Mouse (Mus musculus): Measurements from ENCODE around the gene Srrm1.

Srrm1 gene

DNA sequence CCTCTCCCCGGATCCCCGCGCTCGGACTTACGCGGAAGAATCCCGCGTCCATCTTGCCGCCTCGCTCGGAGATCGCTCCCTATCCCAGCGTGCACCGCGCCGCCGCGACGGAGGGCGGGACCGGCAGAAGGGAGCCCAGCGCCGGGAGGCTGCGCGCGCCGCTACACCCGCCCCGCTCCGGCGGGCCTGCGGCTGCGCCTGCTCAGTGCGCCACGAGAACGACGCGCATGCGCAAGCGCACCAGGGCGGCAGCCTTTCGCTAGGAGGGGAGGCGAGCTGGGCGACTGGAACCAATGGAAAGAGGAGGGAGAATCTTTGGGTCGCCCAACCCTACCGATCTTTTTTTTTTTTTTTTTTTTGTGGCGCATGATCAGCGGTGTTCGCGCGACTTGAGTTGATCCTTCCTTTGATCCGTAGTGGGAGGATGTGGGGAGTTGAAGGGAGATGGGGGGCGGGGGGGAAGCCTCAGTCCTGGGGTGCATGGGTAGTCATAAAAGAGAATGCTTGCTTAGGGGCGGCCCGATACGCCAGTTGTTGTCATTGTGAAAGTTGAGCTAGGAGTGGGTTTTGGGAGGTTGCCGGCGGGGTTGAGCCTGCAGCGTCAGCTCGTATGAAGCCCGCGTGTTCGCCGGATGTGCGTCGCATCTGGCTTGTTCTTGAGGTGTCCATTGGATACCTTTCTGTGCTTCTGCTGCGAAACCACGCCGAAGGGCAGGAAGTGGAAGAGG is at the start of gene Srrm1:
TSS of gene Srrm1 (minus strand) at position 256 of the 728 bp plus-strand sequence.
- DNase-seq (ENCODE audit: low read depth in 2 of 2, low spot score in 2 of 2), result peak; percentile 97 to 99

- no peak for DNase-seq (ENCODE audit: low read depth in 2 of 2, low spot score in 2 of 2)
Observed at GRCm38 (mm10) chr4:135401881-135402280, 48.8 kb upstream of the Srrm1 start.

- no peak for DNase-seq (ENCODE audit: low read depth in 2 of 2, low spot score in 2 of 2)
Observed at GRCm38 (mm10) chr4:135397991-135398390, 44.9 kb upstream of the Srrm1 start, which contains the start of gene Ncmap. Ncmap (minus strand) TSS chr4:135398227.

DNA sequence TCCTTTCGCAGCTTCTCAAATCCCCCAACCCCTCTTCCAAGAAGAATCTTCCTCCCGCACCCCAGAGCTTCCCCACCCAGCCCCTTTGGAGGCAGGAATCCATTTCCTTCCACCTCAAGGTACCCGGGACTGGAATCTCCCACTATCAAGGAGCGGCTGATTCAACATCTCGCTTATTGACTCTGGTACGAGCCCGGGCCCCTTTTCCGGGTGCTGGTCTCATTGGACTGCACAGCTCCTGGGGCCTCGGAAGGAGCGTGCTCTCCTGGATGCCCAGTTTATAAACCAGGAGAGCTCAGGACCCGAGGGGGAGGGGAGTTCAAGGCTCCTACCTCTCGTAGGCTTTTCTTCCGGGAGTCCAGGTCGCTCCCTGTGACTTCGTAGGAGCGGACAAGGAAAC is 44.4 kb upstream of the Srrm1 start:
- DNase-seq (ENCODE audit: low read depth in 2 of 2, low spot score in 2 of 2), result no peak

DNA sequence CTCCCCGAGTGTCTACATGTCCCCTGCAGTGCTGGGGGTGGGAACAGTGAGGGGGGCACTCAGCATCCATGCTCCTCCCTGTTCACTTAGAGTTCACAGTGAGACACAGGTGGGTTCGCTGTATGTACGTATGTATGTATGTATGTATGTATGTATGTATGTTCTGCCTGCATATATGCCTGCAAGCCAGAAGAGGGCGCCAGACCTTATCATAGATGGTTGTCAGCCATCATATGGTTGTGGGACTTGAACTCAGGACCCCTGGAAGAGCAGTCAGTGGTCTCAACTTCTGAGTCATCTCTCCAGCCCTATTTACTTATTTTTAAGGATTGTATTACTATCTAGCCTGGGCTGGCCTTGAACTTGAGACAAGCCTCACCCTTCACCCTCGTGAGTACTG is 43.2 kb upstream of the Srrm1 start:
- DNase-seq (ENCODE audit: low read depth in 2 of 2, low spot score in 2 of 2), result no peak

GRCm38 (mm10) chr4:135395375-135395774 is 42.3 kb upstream of the Srrm1 start:
- no peak for DNase-seq (ENCODE audit: low read depth in 2 of 2, low spot score in 2 of 2)

GRCm38 (mm10) chr4:135394666-135395065 is 41.5 kb upstream of the Srrm1 start:
- no peak for DNase-seq (ENCODE audit: low read depth in 2 of 2, low spot score in 2 of 2)

GRCm38 (mm10) chr4:135393381-135393780 is 40.3 kb upstream of the Srrm1 start:
- no peak for DNase-seq (ENCODE audit: low read depth in 2 of 2, low spot score in 2 of 2)

DNA sequence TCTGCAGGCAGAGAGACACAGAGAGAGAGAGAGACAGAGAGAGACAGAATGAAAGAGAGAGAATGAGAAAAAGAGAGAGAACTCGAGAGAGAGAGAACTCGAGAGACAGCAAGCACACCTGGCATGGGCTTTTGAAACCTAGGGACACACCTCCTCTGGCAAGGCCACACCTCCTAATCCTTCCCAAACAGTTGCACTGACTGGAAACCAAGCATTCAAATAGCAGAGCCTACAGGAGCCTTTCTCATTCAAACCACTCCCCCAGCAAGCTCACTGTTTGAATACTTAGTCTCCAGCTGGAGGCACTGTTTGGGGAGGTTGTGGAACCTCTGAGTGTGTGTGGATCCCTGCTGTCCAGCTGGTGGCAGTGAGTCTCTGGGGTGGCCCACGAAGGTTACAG is 39.7 kb upstream of the Srrm1 start:
- DNase-seq (ENCODE audit: low read depth in 2 of 2, low spot score in 2 of 2), result no peak

DNA sequence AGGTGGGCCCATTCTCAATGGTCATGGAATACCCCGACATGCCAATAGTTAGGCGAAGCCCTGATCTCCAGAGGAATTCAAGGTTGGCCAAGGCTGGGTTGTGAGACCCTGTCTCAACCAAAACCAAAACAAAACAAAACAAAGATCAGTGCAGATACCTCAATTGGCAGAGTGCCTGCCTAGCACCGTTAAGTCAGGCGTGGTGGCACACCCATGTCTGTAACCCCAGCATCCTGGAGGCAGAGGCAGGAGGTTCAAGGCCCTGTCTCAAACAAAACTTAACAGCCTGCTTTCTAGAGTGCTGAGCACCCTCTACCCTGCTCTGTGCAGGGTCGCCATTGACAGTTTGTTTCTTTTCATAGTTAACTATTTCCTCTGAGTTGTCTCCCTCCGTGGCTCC is 37.9 kb upstream of the Srrm1 start:
- no peak for DNase-seq (ENCODE audit: low read depth in 2 of 2, low spot score in 2 of 2)

GRCm38 (mm10) chr4:135385614-135386013 is 32.5 kb upstream of the Srrm1 start:
- no peak for DNase-seq (ENCODE audit: low read depth in 2 of 2, low spot score in 2 of 2)

DNA sequence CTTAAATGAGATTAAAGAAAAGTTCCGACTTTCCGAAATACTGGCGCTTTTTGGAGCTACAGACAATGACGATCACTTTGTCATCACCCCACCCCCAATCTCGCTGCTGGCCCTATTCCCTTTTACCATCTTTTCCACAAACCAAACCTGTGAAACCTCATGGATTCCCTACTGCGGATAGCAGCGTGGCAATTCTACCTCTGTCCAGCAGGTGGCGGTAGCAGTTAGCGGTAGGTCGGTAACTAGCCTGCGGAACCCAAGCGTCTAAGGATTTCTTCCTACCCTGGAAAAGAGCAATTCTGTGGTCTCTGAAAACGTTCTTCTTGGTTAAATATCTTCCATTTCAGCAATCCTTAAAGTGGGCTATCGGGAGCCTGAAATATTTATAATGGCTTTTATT is 29.2 kb upstream of the Srrm1 start:
- peak; percentile 52 to 60 for DNase-seq (ENCODE audit: low read depth in 2 of 2, low spot score in 2 of 2)

GRCm38 (mm10) chr4:135381355-135381754 is 28.2 kb upstream of the Srrm1 start:
- DNase-seq (ENCODE audit: low read depth in 2 of 2, low spot score in 2 of 2), result no peak

DNA sequence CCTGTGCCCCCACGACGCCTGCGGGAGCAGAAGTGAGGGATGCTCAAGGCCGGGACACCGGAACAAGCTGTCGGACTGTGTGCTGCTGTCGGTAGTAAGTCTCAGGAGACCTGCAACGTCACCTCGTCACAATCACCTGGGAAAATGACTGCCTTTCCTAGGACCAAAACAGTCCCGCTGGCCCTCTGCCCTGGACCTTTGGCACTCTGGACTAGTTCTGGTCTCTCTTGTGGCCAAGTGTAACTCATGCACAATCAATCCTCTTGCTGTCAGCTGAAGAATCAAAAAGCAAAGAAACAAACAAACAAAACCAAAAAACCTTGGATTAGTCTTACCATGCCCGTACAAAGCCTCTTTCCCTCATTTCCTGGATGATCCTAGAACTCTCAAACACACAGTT is 24.1 kb upstream of the Srrm1 start:
- no peak for DNase-seq (ENCODE audit: low read depth in 2 of 2, low spot score in 2 of 2)

DNA sequence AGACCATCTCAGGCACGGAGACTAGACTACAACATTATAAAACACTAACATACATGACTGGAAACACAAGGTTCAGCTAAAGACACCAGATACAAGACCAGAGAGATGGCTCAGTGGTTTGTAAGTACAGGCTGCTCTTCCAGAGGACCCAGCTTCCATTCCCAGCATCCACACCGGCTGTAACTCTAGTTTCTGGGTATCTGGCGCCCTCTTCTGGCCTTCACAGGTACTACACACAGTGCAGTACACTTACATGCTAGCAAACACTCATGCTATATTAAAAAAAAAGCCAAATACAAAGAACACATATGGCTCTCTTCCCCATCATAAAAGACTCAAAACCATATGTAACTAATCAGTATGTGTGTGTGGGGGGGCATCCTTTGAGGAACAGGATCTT is 22.3 kb upstream of the Srrm1 start:
- DNase-seq (ENCODE audit: low read depth in 2 of 2, low spot score in 2 of 2), result no peak

DNA sequence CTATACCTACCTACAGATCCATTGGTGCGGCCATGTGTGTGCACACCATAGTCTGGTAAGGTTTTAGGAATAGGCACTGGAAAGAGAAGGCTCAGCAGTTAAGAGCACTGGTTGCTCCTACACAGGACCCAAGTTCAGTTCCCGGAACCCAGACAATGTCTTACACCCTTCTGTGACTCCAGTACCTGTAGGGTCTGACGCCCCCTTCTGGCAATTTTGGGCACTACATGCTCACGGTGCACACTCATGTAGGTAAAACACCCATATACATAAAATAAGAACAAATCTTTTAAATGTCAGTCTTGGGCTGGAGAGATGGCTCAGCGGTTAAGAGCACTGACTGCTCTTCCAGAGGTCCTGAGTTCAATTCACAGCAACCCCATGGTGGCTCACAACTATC is 20.2 kb upstream of the Srrm1 start:
- DNase-seq (ENCODE audit: low read depth in 2 of 2, low spot score in 2 of 2), result no peak

DNA sequence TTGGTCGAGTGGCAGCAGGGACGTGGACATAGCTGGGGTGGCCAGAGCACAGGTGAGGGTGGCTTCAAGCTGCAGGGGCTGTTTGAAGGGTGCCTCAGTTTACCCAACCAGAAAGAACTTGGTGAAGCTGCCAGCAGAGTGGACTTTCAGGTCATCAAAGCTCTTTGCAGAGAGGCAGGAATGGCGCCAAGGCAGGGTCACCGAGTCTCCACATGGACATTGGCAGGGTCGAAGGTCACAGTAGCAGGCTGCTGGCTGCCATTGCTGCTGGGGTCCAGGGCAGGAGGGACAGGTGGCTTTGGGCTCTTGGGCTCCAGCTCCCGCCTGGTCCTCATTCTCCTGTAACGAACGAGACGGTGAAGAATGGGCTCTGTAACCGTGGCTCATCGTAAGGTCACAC is 17.3 kb upstream of the Srrm1 start:
- DNase-seq (ENCODE audit: low read depth in 2 of 2, low spot score in 2 of 2), result no peak

DNA sequence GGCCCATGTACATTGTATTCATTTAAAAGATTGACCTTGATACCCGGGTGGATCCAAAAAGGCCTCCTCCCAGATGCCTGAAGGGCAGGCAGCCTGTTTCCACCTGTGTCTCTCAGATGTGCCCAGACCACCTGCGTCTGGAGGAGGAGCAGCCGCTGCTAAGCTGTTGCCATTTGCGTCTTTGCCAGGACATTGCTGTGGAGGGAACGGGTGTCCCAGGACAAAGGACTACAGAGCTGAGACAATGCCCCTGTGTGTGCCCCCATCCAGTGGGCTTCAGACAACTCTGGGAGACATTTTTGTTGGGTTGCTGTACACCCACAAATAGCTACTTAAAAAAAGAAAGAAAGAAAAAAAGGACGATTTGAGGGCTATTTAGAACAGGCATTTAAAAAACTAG is 9.7 kb upstream of the Srrm1 start:
- DNase-seq (ENCODE audit: low read depth in 2 of 2, low spot score in 2 of 2), result no peak

- no peak for DNase-seq (ENCODE audit: low read depth in 2 of 2, low spot score in 2 of 2)
Observed at GRCm38 (mm10) chr4:135361722-135362121, 8.6 kb upstream of the Srrm1 start.

DNA sequence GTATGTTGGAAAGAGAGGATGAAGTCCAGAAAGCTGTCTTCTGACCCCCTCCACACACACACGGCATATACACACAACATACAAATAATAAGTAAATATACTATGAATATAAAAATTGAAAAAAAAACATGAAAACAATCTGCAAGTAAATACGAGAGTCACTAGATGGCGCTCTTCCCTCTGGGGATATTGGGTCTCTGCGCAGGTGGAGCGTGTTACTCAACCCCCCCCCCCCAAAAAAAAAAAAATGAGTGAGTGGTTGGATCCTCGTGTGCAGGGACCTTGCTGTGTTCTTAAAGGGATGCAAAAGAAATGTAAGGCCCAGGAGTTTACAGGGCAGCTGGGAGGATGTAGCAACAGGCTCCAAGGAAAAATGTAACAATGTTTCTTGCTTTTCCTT is 5.6 kb upstream of the Srrm1 start:
- peak; percentile 21 to 33 for DNase-seq (ENCODE audit: low read depth in 2 of 2, low spot score in 2 of 2)

DNA sequence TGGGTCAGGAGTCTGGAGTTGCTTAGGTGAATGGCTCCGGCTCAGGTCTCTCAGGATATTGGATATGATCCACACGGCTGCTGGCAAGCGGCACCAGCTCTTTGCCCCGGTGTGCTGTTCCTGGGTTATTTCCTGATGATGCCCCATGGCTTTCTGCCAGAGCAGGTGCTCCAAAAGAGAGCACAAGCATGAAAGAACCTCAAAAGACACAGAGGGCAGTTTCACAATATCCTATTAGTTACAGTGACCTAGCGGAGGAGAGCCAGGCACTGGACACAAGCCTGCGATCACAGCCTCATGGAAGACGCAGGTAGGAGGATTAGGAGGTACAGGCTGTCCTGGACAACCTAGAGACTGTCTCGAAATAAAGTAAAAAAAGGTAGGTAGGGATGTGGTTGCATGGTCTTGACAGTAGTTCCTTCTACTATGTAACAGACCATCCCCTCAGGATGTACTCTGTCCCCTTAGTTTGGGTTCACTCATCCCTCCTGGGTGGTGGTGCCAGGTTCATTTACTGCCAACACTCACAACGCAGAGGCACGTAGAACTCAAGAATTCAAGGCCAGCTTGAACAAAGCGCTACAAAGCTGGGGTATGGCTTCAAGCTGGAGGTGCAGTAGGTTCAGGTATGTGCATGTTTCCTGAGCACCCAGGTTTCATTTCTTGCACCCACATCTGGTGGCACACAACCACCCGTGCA is 4.2 kb upstream of the Srrm1 start:
- no peak for DNase-seq (ENCODE audit: low read depth in 2 of 2, low spot score in 2 of 2)

DNA sequence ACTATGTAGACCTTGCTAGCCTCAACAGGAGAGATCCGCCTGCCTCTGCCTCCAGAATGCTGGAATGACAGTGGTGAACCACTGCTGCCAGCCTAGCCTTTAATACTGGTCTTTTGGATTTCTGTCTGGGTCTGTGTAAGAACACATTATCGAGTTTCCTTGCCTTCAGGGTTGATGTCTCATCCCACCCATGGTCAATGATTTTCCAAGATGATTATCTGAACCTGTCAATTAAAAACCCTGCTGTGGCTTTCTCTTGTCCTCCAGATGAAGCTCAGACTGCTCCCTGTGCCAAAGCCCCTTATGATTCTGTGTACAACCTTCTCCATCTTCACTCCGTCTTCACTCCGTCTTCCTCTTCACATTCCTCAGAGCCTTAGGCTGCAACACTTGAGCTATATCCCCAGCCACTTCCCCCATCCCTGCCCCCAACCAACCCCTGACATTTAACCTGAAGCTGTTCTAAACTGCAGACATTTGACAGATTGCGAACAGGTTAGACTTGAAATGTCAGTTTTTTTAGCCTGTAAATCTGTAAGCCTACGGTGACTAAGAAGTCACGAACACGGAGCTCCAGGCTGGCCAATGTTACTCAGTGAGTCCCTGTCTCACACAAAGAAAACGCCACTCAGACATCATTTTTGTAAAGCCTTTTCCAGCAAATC is 2.9 kb upstream of the Srrm1 start:
- DNase-seq (ENCODE audit: low read depth in 2 of 2, low spot score in 2 of 2), result no peak

Measured in CD8-positive naive resting alpha-beta T cell, adult 2 months (primary cell).